Mouse (Mus musculus) CH12.LX (cell line): ENCODE measurements around the gene Myom1. TPM values are rescaled to one million over a fixed set of nuclear protein-coding genes. Genes with fewer than 3 reads are reported as not detected.

Experiments
- DNase-seq: peaks from one replicate; pipeline ENCODE4 v3.0.0-alpha.2; 2013; ENCODE audit errors: extremely low read depth
- H3K27ac ChIP-seq: 2 replicates; pipeline ENCODE4 v1.5.1; 2012; ENCODE audit warnings: low read depth, mild to moderate bottlenecking, control low read depth, moderate library complexity; ENCODE audit not compliant: insufficient read depth
- H3K27me3 ChIP-seq: replicated peaks from 2 replicates; pipeline ENCODE3; 2012; ENCODE audit warnings: inconsistent platforms
- H3K36me3 ChIP-seq, 2 experiments: replicated peaks in 1 of 2; 2 replicates each; pipeline versions ENCODE3 to v1.6.1; 2012; ENCODE audit warnings: inconsistent platforms in 1 of 2, low read length in 1 of 2, mild to moderate bottlenecking in 1 of 2, mixed read lengths in 1 of 2, moderate library complexity in 1 of 2; ENCODE audit not compliant: control insufficient read depth in 1 of 2, insufficient read depth in 1 of 2
- H3K4me1 ChIP-seq, 2 experiments: 2 replicates each; pipeline ENCODE4 v1.6.1; 2012; ENCODE audit warnings: inconsistent platforms in 1 of 2, moderate library complexity in 1 of 2; ENCODE audit not compliant: insufficient read depth in 2 of 2, control insufficient read depth in 1 of 2
- H3K4me2 ChIP-seq: 2 replicates; pipeline ENCODE4 v1.6.1; 2012; ENCODE audit warnings: low read depth, mild to moderate bottlenecking, control low read depth; ENCODE audit not compliant: poor library complexity, insufficient read depth, severe bottlenecking
- H3K4me3 ChIP-seq, 3 experiments: fragments of 150-350 bp in 1 of 3; sonication (generic) in 1 of 3; replicated peaks in 1 of 3; 2 replicates each; pipeline versions ENCODE3 to v1.5.1; 2011 to 2012; ENCODE audit warnings: low read depth in 2 of 3, low read length in 2 of 3, mild to moderate bottlenecking in 2 of 3, moderate library complexity in 2 of 3, control low read depth in 1 of 3, improper control_type of control experiment in 1 of 3, inconsistent platforms in 1 of 3, mixed read lengths in 1 of 3; ENCODE audit not compliant: poor library complexity in 1 of 3
- H3K79me2 ChIP-seq: replicated peaks from 2 replicates; pipeline ENCODE4 v1.6.1; 2012; ENCODE audit warnings: mild to moderate bottlenecking, moderate library complexity; ENCODE audit not compliant: control insufficient read depth, poor library complexity, insufficient read depth, severe bottlenecking; ENCODE audit errors: extremely low read depth
- H3K9ac ChIP-seq: 2 replicates; pipeline ENCODE4 v1.6.1; 2012; ENCODE audit warnings: low read depth, mild to moderate bottlenecking, control low read depth, moderate library complexity; ENCODE audit not compliant: insufficient read depth
- H3K9me3 ChIP-seq: replicated peaks from 2 replicates; pipeline ENCODE3; 2012; ENCODE audit warnings: low read length, inconsistent platforms, mixed read lengths
- CHD2 ChIP-seq: IDR thresholded peaks from 2 replicates; pipeline ENCODE4 v1.6.1; 2011; ENCODE audit warnings: low read length, improper control_type of control experiment
- E2F4 ChIP-seq: IDR thresholded peaks from 2 replicates; pipeline ENCODE4 v1.6.1; 2011; ENCODE audit warnings: low read depth, low read length, improper control_type of control experiment; ENCODE audit not compliant: insufficient replicate concordance
- GABPA ChIP-seq: IDR thresholded peaks from 2 replicates; pipeline ENCODE4 v1.6.1; 2012; ENCODE audit warnings: low read depth, low read length, improper control_type of control experiment, inconsistent platforms; ENCODE audit not compliant: insufficient replicate concordance
- HCFC1 ChIP-seq: IDR thresholded peaks from 2 replicates; pipeline ENCODE4 v1.6.1; 2012; ENCODE audit warnings: low read depth, mild to moderate bottlenecking, inconsistent platforms, low read length, improper control_type of control experiment
- IRF4 ChIP-seq: IDR thresholded peaks from 2 replicates; pipeline ENCODE4 v1.6.1; 2014; ENCODE audit warnings: low read depth, mild to moderate bottlenecking, inconsistent platforms, low read length, improper control_type of control experiment
- JUND ChIP-seq: conservative IDR thresholded peaks from 2 replicates; pipeline ENCODE4 v1.6.1; 2011; ENCODE audit warnings: low read depth, low read length, improper control_type of control experiment
- KAT2A ChIP-seq: IDR thresholded peaks from 2 replicates; pipeline ENCODE4 v1.6.1; 2012; ENCODE audit warnings: low read length, improper control_type of control experiment, inconsistent platforms; ENCODE audit not compliant: insufficient replicate concordance
- MAFK ChIP-seq: IDR thresholded peaks from 2 replicates; pipeline ENCODE4 v1.6.1; 2011; ENCODE audit warnings: low read length, improper control_type of control experiment; ENCODE audit not compliant: insufficient replicate concordance
- MXI1 ChIP-seq: IDR thresholded peaks from 2 replicates; pipeline ENCODE4 v1.6.1; 2011; ENCODE audit warnings: mild to moderate bottlenecking, low read depth, low read length, improper control_type of control experiment
- NRF1 ChIP-seq: IDR thresholded peaks from 2 replicates; pipeline ENCODE4 v1.6.1; 2014; ENCODE audit warnings: low read depth, mild to moderate bottlenecking, inconsistent platforms, low read length, improper control_type of control experiment, moderate library complexity
- PAX5 ChIP-seq: IDR thresholded peaks from 2 replicates; pipeline ENCODE4 v1.6.1; 2012; ENCODE audit warnings: low read length, inconsistent platforms, mixed read lengths
- TBP ChIP-seq: conservative IDR thresholded peaks from 2 replicates; pipeline ENCODE4 v1.6.1; 2011; ENCODE audit warnings: low read depth, low read length, improper control_type of control experiment
- TCF12 ChIP-seq: IDR thresholded peaks from 2 replicates; pipeline ENCODE4 v1.6.1; 2014; ENCODE audit warnings: low read depth, mild to moderate bottlenecking, inconsistent platforms, low read length, improper control_type of control experiment
- USF1 ChIP-seq: IDR thresholded peaks from 2 replicates; pipeline ENCODE4 v1.6.1; 2014; ENCODE audit warnings: low read depth, mild to moderate bottlenecking, inconsistent platforms, low read length, improper control_type of control experiment
- ZC3H11A ChIP-seq: IDR thresholded peaks from 2 replicates; pipeline ENCODE4 v1.6.1; 2012; ENCODE audit warnings: low read depth, mild to moderate bottlenecking, inconsistent platforms, low read length, improper control_type of control experiment
- ZKSCAN1 ChIP-seq: IDR thresholded peaks from 2 replicates; pipeline ENCODE4 v1.6.1; 2012; ENCODE audit warnings: low read depth, inconsistent platforms, low read length, improper control_type of control experiment, borderline replicate concordance
- dilution Hi-C: fragments of 300-500 bp; cut with MboI; formaldehyde crosslinking; loops from 2 replicates; pipeline ENCODE4 v1.14.3; 2020; ENCODE audit warnings: low sequenced_read_pairs; ENCODE audit not compliant: extremely low pct_unique_long_range_greater_than_20kb, extremely low pct_ligation_motif_present
- in situ Hi-C: fragments of 300-500 bp; cut with MboI; formaldehyde crosslinking; loops from 3 replicates; pipeline ENCODE4 v1.14.3; 2019; ENCODE audit warnings: low sequenced_read_pairs, low pct_ligation_motif_present, low pct_unique_long_range_greater_than_20kb, mixed read lengths
- polyA plus RNA-seq: library from polyadenylated mRNA; unstranded; fragments of >175 nt; gene quantifications from 2 replicates; pipeline ENCODE4 v1.2.1, GENCODE M21; 2012; ENCODE audit warnings: low read depth; ENCODE audit not compliant: insufficient read length
- total RNA-seq, 2 experiments: library from RNA; depleted of rRNA; stranded (reverse); fragments of 300-350 nt in 1 of 2; fragments of >200 nt in 1 of 2; gene quantifications; 2 replicates each; pipeline ENCODE4 v1.2.3; 2012 to 2014

Gene Myom1
- total and polyA plus RNA-seq, 3 experiments, result 0.26 to 0.93 (median 0.55) TPM

GRCm38 (mm10) chr17:70994671-70995070 is 7.8 kb upstream of the Myom1 start:
- in situ Hi-C loops, result no loop called here
- H3K4me2 ChIP-seq, result peak overlapping the region; percentile 61; the same call in 1 of the 2 replicates
- no peaks in the 10 kb centered on the region for H3K27me3 ChIP-seq
- H3K9ac ChIP-seq, result no peak overlapping the region
- dilution Hi-C loops, result no loop called here
- no peaks in the 10 kb centered on the region for H3K9me3 ChIP-seq
- TF ChIP-seq E2F4 (no peak), ZC3H11A (no peak), TCF12 (0 out of 2 replicates have a peak, but pooled peaks have one; percentile 34), IRF4 (peak; percentile 25; the same call in 1 of the 2 replicates)
- TF ChIP-seq, all 38 proteins: peak for 2
- peaks cover 55% of the 10 kb centered on the region for H3K79me2 ChIP-seq
- H3K27ac ChIP-seq, result peak overlapping the region; percentile 55
- H3K36me3 ChIP-seq, result peaks cover 20 to 54% of the 10 kb centered on the region in 2 experiments
- DNase-seq, result no peak
- H3K4me3 ChIP-seq, result no peak overlapping the region
- H3K4me1 ChIP-seq, result peaks cover 20 to 74% of the 10 kb centered on the region in 2 experiments

GRCm38 (mm10) chr17:70995551-70995950 is 6.9 kb upstream of the Myom1 start:
- DNase-seq, result no peak
- Histone ChIP-seq H3K4me3 (no peak overlapping the region), H3K4me1 (peaks cover 20 to 83% of the 10 kb centered on the region in 2 experiments), H3K27ac (peak overlapping the region; percentile 44), H3K79me2 (peaks cover 62% of the 10 kb centered on the region), H3K9ac (no peak overlapping the region), H3K36me3 (peaks cover 20 to 55% of the 10 kb centered on the region in 2 experiments), H3K27me3 (no peaks in the 10 kb centered on the region), H3K4me2 (no peak overlapping the region), H3K9me3 (no peaks in the 10 kb centered on the region)
- in situ Hi-C loops (no loop called here), dilution Hi-C loops (no loop called here)
- no peak for TF ChIP-seq PAX5
- no peak for TF ChIP-seq USF1
- TF ChIP-seq TCF12, result no peak
- no peak for TF ChIP-seq GABPA
- no peak for TF ChIP-seq MAFK
- TF ChIP-seq KAT2A, result no peak
- no peak for TF ChIP-seq HCFC1
- no peak for TF ChIP-seq NRF1
- no peak for TF ChIP-seq JUND
- TF ChIP-seq CHD2, result no peak
- TF ChIP-seq MXI1, result no peak
- TF ChIP-seq ZKSCAN1, result no peak
- TF ChIP-seq TBP, result no peak
